Mouse (Mus musculus) Patski (cell line): ENCODE results near the gene Prpf8. TPM values are rescaled to one million over a fixed set of nuclear protein-coding genes. Genes with fewer than 3 reads are reported as not detected.

Source experiments
- ATAC-seq: fragments of 100-300 bp; one replicate; pipeline ENCODE4 v1.8.0; 2021
- CTCF ChIA-PET: fragments of 350-600 bp; sonication (Branson Sonifier 250); formaldehyde crosslinking; loops from one replicate; lab custom pipeline; 2022; ENCODE audit warnings: inconsistent platforms; lab: Charles Lee
- POLR2A ChIA-PET: fragments of 350-600 bp; sonication (Branson Sonifier 250); formaldehyde crosslinking; loops from one replicate; lab custom pipeline; 2022; ENCODE audit warnings: antibody characterized with exemption, inconsistent platforms; lab: Charles Lee
- DNase-seq: peaks from one replicate; pipeline ENCODE4 v3.0.0-alpha.2; 2011; ENCODE audit warnings: low read depth, low spot score
- H3K27me3 ChIP-seq: fragments of 371-371 bp; one replicate; pipeline ENCODE4 v1.5.1; 2021
- CTCF ChIP-seq: fragments of 100-300 bp; IDR thresholded peaks from one replicate; pipeline ENCODE4 v1.5.1; 2021
- in situ Hi-C: fragments of 300-500 bp; cut with MboI; formaldehyde crosslinking; loops from 3 replicates; pipeline ENCODE4 v1.11.1; 2018; ENCODE audit warnings: low pct_unique_long_range_greater_than_20kb, mixed read lengths
- polyA plus RNA-seq: library from polyadenylated mRNA; unstranded; gene quantifications from one replicate; pipeline ENCODE4 v1.2.3, GENCODE M21; 2021

The Prpf8 gene
- polyA plus RNA-seq, 1 experiment from 2014 or later, result 132 TPM

- CTCF ChIA-PET, result interaction anchor here (0.9 to 1.1 kb wide), 2 partner anchors 13 to 23 kb away, joined by 3 read pairs; no protein-coding TSS in a partner anchor
- POLR2A ChIA-PET, result interaction anchor here (0.7 to 1.1 kb wide), 3 partner anchors 12 to 60 kb away, joined by 3 to 4 read pairs (median 4); no protein-coding TSS in a partner anchor
- DNase-seq (no peak), ATAC-seq (no peak)
- in situ Hi-C loops, result loop anchor here (5.0 to 10.0 kb wide), 3 partner anchors 62 to 480 kb away; partner anchors contain the start of gene Ovca2
- H3K27me3 ChIP-seq, result no peaks in the 10 kb centered on the region
- no peak for TF ChIP-seq CTCF
Measured at GRCm38 (mm10) chr11:75464417-75464816, 22.2 kb upstream of the Prpf8 start.

GRCm38 (mm10) chr11:75465051-75465450 lies 21.6 kb upstream of the Prpf8 start:
- in situ Hi-C loops, result loop anchor here (10.0 kb wide), 2 partner anchors 290 to 480 kb away; partner anchors contain the start of gene Ovca2
- ChIA-PET POLR2A (interaction anchor here (0.8 to 1.1 kb wide), 3 partner anchors 12 to 61 kb away, joined by 3 to 4 read pairs (median 4); partner anchors contain the start of gene Prpf8), CTCF (interaction anchor here (0.9 to 1.3 kb wide), 3 partner anchors 12 to 23 kb away, joined by 3 to 4 read pairs (median 3); no protein-coding TSS in a partner anchor)
- no peak for TF ChIP-seq CTCF
- DNase-seq (no peak), ATAC-seq (no peak)
- no peaks in the 10 kb centered on the region for H3K27me3 ChIP-seq

GRCm38 (mm10) chr11:75466731-75467505 lies 19.7 kb upstream of the Prpf8 start:
- ChIA-PET CTCF (interaction anchor here (0.6 to 1.7 kb wide), 4 partner anchors 18 to 173 kb away, joined by 3 to 4 read pairs (median 4); partner anchors contain the start of gene Prpf8), POLR2A (interaction anchor here (1.3 to 2.0 kb wide), 3 partner anchors 11 to 43 kb away, joined by 3 to 5 read pairs (median 4); partner anchors contain the start of gene Rilp)
- no peak for ATAC-seq
- in situ Hi-C loops, result loop anchor here (10.0 kb wide), 2 partner anchors 292 to 482 kb away; partner anchors contain the start of gene Ovca2
- no peak for DNase-seq
- TF ChIP-seq CTCF, result no peak
- no peaks in the 10 kb centered on the region for H3K27me3 ChIP-seq

DNA sequence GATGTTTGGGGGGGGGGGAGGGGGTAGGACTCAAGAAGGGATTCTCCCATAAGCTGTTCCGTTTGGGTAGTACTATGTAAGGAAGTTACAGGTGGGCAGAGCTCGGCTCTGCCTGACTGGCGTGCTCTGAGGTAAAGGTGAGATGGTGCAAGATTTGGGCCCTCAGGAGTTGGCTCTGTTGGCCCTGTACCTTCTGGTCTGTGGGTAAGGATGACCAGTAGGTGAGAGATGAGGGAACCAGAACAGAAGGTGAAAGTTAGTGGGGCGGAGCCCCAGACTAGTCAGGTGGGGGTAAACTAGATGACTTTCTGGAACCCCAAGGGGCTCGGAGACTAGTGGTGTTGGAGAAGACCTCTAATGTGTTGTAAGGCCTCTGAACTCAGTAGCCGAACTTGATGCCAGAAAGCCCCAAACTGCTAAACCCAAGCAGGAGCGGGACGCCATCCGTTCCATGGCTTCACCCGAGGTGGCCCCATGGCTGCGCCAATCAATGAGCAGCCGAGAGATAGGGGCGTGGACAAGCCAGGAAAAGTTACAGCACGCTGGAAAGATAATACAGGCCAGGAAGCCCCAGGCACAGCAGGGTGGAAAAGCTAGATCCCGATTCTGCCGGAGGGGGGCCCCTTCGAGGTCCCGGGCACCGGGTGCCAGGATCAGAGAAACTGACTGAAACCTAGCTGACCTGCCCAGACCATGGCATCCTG lies 19.0 kb upstream of the Prpf8 start:
- H3K27me3 ChIP-seq, result no peaks in the 10 kb centered on the region
- CTCF ChIA-PET, result interaction anchor here (0.6 to 1.7 kb wide), 4 partner anchors 17 to 174 kb away, joined by 3 to 4 read pairs (median 4); partner anchors contain the start of gene Prpf8
- TF ChIP-seq CTCF, result no peak
- in situ Hi-C loops, result loop anchor here (10.0 kb wide), 2 partner anchors 293 to 483 kb away; partner anchors contain the start of gene Ovca2
- POLR2A ChIA-PET, result interaction anchor here (0.7 to 2.0 kb wide), 3 partner anchors 10 to 18 kb away, joined by 3 to 4 read pairs (median 3); no protein-coding TSS in a partner anchor
- ATAC-seq (no peak), DNase-seq (no peak)

GRCm38 (mm10) chr11:75468410-75468809 lies 18.2 kb upstream of the Prpf8 start:
- POLR2A ChIA-PET, result interaction anchor here (0.7 kb wide), 2 partner anchors 18 to 60 kb away, joined by 3 read pairs; no protein-coding TSS in a partner anchor
- CTCF ChIA-PET, result no interaction called here
- DNase-seq (no peak), ATAC-seq (no peak)
- H3K27me3 ChIP-seq, result no peaks in the 10 kb centered on the region
- no peak for TF ChIP-seq CTCF
- in situ Hi-C loops, result loop anchor here (10.0 kb wide), 2 partner anchors 294 to 484 kb away; partner anchors contain the start of gene Ovca2

- no peak for TF ChIP-seq CTCF
- H3K27me3 ChIP-seq, result no peaks in the 10 kb centered on the region
- ATAC-seq (no peak), DNase-seq (no peak)
- in situ Hi-C loops, result loop anchor here (10.0 kb wide), 2 partner anchors 294 to 484 kb away; partner anchors contain the start of gene Ovca2
- ChIA-PET POLR2A (no interaction called here), CTCF (interaction anchor here (1.1 kb wide), 1 partner anchor 10 kb away, joined by 5 read pairs; no protein-coding TSS in a partner anchor)
Measured at GRCm38 (mm10) chr11:75469261-75469660, 17.4 kb upstream of the Prpf8 start.

DNA sequence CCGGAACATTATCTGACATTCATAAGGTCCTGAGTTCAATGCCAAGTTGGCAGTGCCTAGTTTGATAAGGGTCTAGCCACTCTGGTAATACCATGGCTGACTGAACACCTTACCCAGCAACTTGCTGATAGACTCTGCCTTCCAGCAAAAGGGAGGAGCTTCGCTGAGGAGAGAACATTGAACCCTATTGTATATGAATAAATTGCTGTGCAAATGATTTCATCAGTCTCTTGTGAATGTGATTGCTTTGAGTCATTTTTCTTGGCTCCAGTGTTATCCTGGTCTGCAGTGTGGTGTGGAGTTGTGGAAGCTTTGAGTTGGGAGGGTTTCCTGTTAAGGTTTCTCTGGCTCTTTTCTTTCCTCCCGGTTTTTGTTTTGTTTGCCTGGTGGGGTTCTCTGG lies 15.9 kb upstream of the Prpf8 start:
- in situ Hi-C loops, result no loop called here
- ATAC-seq (no peak), DNase-seq (no peak)
- no peak for TF ChIP-seq CTCF
- ChIA-PET CTCF (interaction anchor here (0.9 kb wide), 1 partner anchor 10 kb away, joined by 3 read pairs; no protein-coding TSS in a partner anchor), POLR2A (no interaction called here)
- H3K27me3 ChIP-seq, result no peaks in the 10 kb centered on the region

- no peaks in the 10 kb centered on the region for H3K27me3 ChIP-seq
- ChIA-PET POLR2A (no interaction called here), CTCF (no interaction called here)
- ATAC-seq, result no peak
- no peak for TF ChIP-seq CTCF
- no peak for DNase-seq
- in situ Hi-C loops, result no loop called here
Measured at GRCm38 (mm10) chr11:75472469-75473081, 14.0 kb upstream of the Prpf8 start.

- DNase-seq (no peak), ATAC-seq (no peak)
- no peaks in the 10 kb centered on the region for H3K27me3 ChIP-seq
- ChIA-PET CTCF (no interaction called here), POLR2A (no interaction called here)
- in situ Hi-C loops, result no loop called here
- no peak for TF ChIP-seq CTCF
Measured at GRCm38 (mm10) chr11:75473376-75473775, 13.2 kb upstream of the Prpf8 start.
